ENCODE assay signal across 8 mouse cellular contexts in the genomic region with DNA sequence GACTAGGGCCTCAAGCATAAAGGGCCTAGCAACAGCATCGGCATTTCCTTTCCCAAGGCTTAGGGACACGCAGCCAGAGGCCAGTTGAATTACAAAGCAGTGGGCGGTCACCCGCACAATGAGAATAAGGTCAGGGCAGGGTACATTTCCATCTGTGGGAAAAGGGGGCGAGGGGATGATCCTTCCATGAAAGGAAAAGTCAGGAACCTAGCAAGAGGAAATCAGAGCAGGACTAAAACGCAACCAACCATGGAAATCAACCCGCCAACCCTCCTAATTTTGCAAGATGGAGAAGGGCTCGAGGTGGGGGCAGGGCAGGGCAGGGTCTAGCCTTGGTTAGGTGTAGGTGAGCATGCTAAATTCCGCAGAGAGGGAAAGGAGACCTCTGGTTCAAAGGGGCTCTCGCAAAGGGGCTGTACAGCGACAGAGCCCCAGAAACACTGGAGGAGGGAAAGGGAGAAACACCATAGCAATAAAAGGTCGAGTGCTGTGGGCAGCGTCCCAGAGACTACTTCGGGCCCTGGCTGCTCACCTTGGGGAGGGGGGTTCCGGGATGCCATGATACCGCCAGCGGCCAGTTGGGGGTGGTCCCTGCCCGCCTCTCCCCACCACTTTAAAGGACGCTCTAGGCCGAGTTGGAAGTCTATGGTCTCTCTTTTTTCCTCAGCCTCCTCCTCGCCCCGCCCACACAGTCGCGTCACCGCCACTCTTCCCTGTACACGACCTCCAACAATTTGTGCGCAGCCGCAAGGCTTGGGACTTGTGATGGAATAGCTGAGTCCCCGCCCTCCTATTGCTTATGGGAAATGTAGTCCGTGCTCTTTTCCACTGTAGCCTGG. TPM values are rescaled to one million over a fixed set of nuclear protein-coding genes. Genes with fewer than 3 reads are reported as not detected.
DNase-seq lines count a peak whose midpoint lies in the region; ATAC-seq and TF ChIP-seq lines count a peak whose summit lies in the region.

A gene (minus strand): TSS at position 705 of the 839 bp plus-strand sequence.

- peak; percentile 93 for DNase-seq in MEL-GATA-1-ER (ENCODE audit: extremely low read depth, low read depth)
- DNase-seq in cerebellum, adult 8-10 months: peak; percentile 89
- DNase-seq in forelimb bud, embryonic 11.5 days (ENCODE audit: low read depth, low spot score): peak; percentile 89
- DNase-seq in layer of hippocampus, adult 9-11 months: peak; percentile 98
- peak; percentile 95 for DNase-seq in lung, postnatal 0 days (ENCODE audit: low spot score)
- DNase-seq in ovary, postnatal 14 days (ENCODE audit: low spot score): peak; percentile 84
- peak; percentile 94 for DNase-seq in thymus, postnatal 14 days

- H3K4me1 ChIP-seq in lung, postnatal 0 days (ENCODE audit: insufficient read depth, low read depth, low read length): no peaks in the 10 kb centered on the region

- peak within 1 kb of the TSS; percentile 55 for H3K4me3 ChIP-seq in lung, postnatal 0 days (ENCODE audit: low read depth, low read length)

- H3K27ac ChIP-seq in lung, postnatal 0 days (ENCODE audit: low read length): peak within 1 kb of the TSS; percentile 92

- WGBS in lung, postnatal 0 days: 4% methylated on average over 22 of the region's 30 CpGs

- H3K9me3 ChIP-seq in lung, postnatal 0 days (ENCODE audit: low read length): no peaks in the 10 kb centered on the region

- TF ChIP-seq EP300 in lung, postnatal 0 days (IDR thresholded peaks at IDR 0.05): 0 out of 2 replicates have a peak, but pooled peaks have one; percentile 44

- H3K4me2 ChIP-seq in lung, postnatal 0 days (replicated peaks; ENCODE audit: low read depth, low read length): peak within 1 kb of the TSS; percentile 53

- peak; percentile 27; the same call in 1 of the 2 replicates for TF ChIP-seq CTCF in lung, postnatal 0 days (IDR thresholded peaks at IDR 0.05)

- no peaks in the 10 kb centered on the region for H3K36me3 ChIP-seq in lung, postnatal 0 days (ENCODE audit: insufficient read depth, low read length)

- H3K27me3 ChIP-seq in lung, postnatal 0 days (replicated peaks; ENCODE audit: insufficient read depth, low read length): no peaks in the 10 kb centered on the region

- peak within 1 kb of the TSS; percentile 54 for H3K9ac ChIP-seq in lung, postnatal 0 days (replicated peaks; ENCODE audit: low read depth)

- peak; percentile 99 to 100 for ATAC-seq in hematopoietic stem cell, adult 5-6 weeks (replicated peaks in 1 of 2; ENCODE audit: insufficient read depth in 1 of 2, low FRiP score in 2 of 2, low TSS enrichment in 1 of 2, low read depth in 1 of 2, poor library complexity in 2 of 2, severe bottlenecking in 2 of 2)
- peak; percentile 99 for ATAC-seq in lung, postnatal 0 days

RNA-seq across cellular contexts. Expression of the gene that starts here (rescaled TPM):
- total RNA-seq in hematopoietic stem cell, adult 5-6 weeks (2017): 48.2 and 57.8 TPM in 2 replicates
- polyA plus RNA-seq in lung, postnatal 0 days (2015; fragmentation: Nextera tagmentation; extraction: Ambion mirVana): 50.5 and 56.0 TPM in 2 replicates

Comparison
In these comparisons a context has a peak if more than half of its experiments do, and no peak if none do; other contexts are left out.
1. Peak in every context shown above with its lines: DNase-seq, ATAC-seq, H3K4me3 ChIP-seq and H3K27ac ChIP-seq.